In genomic region chr6:88140264-88140663, GRCm38 (mm10) we compare ENCODE assay signal across 10 mouse cellular contexts. TPM values are rescaled to one million over a fixed set of nuclear protein-coding genes. Genes with fewer than 3 reads are reported as not detected.
DNase-seq lines count a peak whose midpoint lies in the region; ATAC-seq and TF ChIP-seq lines count a peak whose summit lies in the region.
"Had no signal": no experiment of that assay in that cellular context is flagged by ENCODE, and none has a peak within 500 bp of the region (broad histone marks: within the 10 kb centered on the region; RNA-seq: fewer than 3 reads in every experiment).

No protein-coding gene starts in this region.

- no peaks in the 10 kb centered on the region for H3K9me3 ChIP-seq in hindbrain, postnatal 0 days (ENCODE audit: low read length)
- H3K9me3 ChIP-seq in hindbrain, embryonic 13.5 days, result no peaks in the 10 kb centered on the region
- H3K9me3 ChIP-seq in midbrain, postnatal 0 days (ENCODE audit: low read length), result no peaks in the 10 kb centered on the region
- H3K9me3 ChIP-seq: embryonic facial prominence, embryonic 12.5 days; limb, embryonic 15.5 days had no signal

- H3K36me3 ChIP-seq in hindbrain, postnatal 0 days (ENCODE audit: insufficient read depth, low read length), result no peaks in the 10 kb centered on the region
- no peaks in the 10 kb centered on the region for H3K36me3 ChIP-seq in hindbrain, embryonic 13.5 days
- H3K36me3 ChIP-seq in midbrain, postnatal 0 days (ENCODE audit: insufficient read depth, low read length), result no peaks in the 10 kb centered on the region
- H3K36me3 ChIP-seq: embryonic facial prominence, embryonic 12.5 days; limb, embryonic 15.5 days had no signal

- H3K27me3 ChIP-seq in hindbrain, postnatal 0 days (ENCODE audit: insufficient read depth, low read length), result no peaks in the 10 kb centered on the region
- H3K27me3 ChIP-seq in hindbrain, embryonic 13.5 days, result peaks cover 10% of the 10 kb centered on the region; the same call in 1 of the 2 replicates
- H3K27me3 ChIP-seq in midbrain, postnatal 0 days (ENCODE audit: insufficient read depth, low read length), result no peaks in the 10 kb centered on the region
- H3K27me3 ChIP-seq: embryonic facial prominence, embryonic 12.5 days; limb, embryonic 15.5 days had no signal

- H3K4me1 ChIP-seq in hindbrain, postnatal 0 days (ENCODE audit: insufficient read depth, low read length), result peaks cover 4% of the 10 kb centered on the region; the same call in 1 of the 2 replicates
- peaks cover 14% of the 10 kb centered on the region for H3K4me1 ChIP-seq in hindbrain, embryonic 13.5 days (replicated peaks)
- peaks cover 3% of the 10 kb centered on the region; the same call in 1 of the 2 replicates for H3K4me1 ChIP-seq in midbrain, postnatal 0 days (ENCODE audit: insufficient read depth, low read length)

- intact Hi-C loops in gastrocnemius, adult 2 months (cut with DNase I), result no loop called here

- ATAC-seq in hindbrain, postnatal 0 days, result peak; percentile 61; the same call in 1 of the 2 replicates
- no peak for ATAC-seq in hindbrain, embryonic 13.5 days (ENCODE audit: low FRiP score)
- ATAC-seq in midbrain, postnatal 0 days (ENCODE audit: low FRiP score), result no peak
- ATAC-seq in megakaryocyte-erythroid progenitor cell, adult 5-6 weeks (replicated peaks; ENCODE audit: low FRiP score, low TSS enrichment, poor library complexity, severe bottlenecking), result no peak
- ATAC-seq in monocyte, adult 5-6 weeks (replicated peaks; ENCODE audit: insufficient number of reproducible peaks, low FRiP score, low TSS enrichment, poor library complexity, severe bottlenecking), result no peak

- WGBS in hindbrain, postnatal 0 days, result 43% methylated on average over 8 of the region's 8 CpGs
- 68% methylated on average over 8 of the region's 8 CpGs for WGBS in hindbrain, embryonic 13.5 days
- WGBS in midbrain, postnatal 0 days, result 62% methylated on average over 8 of the region's 8 CpGs

- no peak overlapping the region for H3K9ac ChIP-seq in hindbrain, postnatal 0 days (replicated peaks; ENCODE audit: low read length)
- no peak overlapping the region for H3K9ac ChIP-seq in hindbrain, embryonic 13.5 days
- no peak overlapping the region for H3K9ac ChIP-seq in midbrain, postnatal 0 days (replicated peaks; ENCODE audit: low read length, poor library complexity, severe bottlenecking)
- H3K9ac ChIP-seq: embryonic facial prominence, embryonic 12.5 days; limb, embryonic 15.5 days had no signal

- no peak overlapping the region for H3K4me2 ChIP-seq in hindbrain, postnatal 0 days (ENCODE audit: low read depth, low read length)
- no peak overlapping the region for H3K4me2 ChIP-seq in hindbrain, embryonic 13.5 days
- no peak overlapping the region for H3K4me2 ChIP-seq in midbrain, postnatal 0 days (ENCODE audit: low read depth, low read length, poor library complexity, severe bottlenecking)
- H3K4me2 ChIP-seq: embryonic facial prominence, embryonic 12.5 days; limb, embryonic 15.5 days had no signal

- peak; percentile 88 for DNase-seq in hindbrain, postnatal 0 days (ENCODE audit: low spot score)
- DNase-seq in gastrocnemius, adult 2 months, result peak; percentile 82
- DNase-seq in layer of hippocampus, postnatal 14 days (ENCODE audit: low spot score in 2 of 2), result peak; percentile 82 to 94
- DNase-seq in midbrain, postnatal 0 days (ENCODE audit: low spot score), result peak; percentile 85
- no peak for DNase-seq in urinary bladder, adult 18-20 months (ENCODE audit: low spot score in 2 of 2)

- no peak overlapping the region for H3K27ac ChIP-seq in hindbrain, postnatal 0 days
- no peak overlapping the region for H3K27ac ChIP-seq in hindbrain, embryonic 13.5 days
- H3K27ac ChIP-seq in gastrocnemius, adult 2 months, result no peak overlapping the region
- H3K27ac ChIP-seq in midbrain, postnatal 0 days (ENCODE audit: low read depth, low read length), result no peak overlapping the region
- H3K27ac ChIP-seq: embryonic facial prominence, embryonic 12.5 days; limb, embryonic 15.5 days had no signal

- TF ChIP-seq CTCF in hindbrain, postnatal 0 days (IDR thresholded peaks at IDR 0.05; ENCODE audit: low read depth), result no peak
- no peak for TF ChIP-seq CTCF in gastrocnemius, adult 2 months (IDR thresholded peaks at IDR 0.05)
- no peak for TF ChIP-seq CTCF in midbrain, postnatal 0 days (IDR thresholded peaks at IDR 0.05)

- no peak overlapping the region for H3K4me3 ChIP-seq in hindbrain, postnatal 0 days (ENCODE audit: low read length)
- H3K4me3 ChIP-seq in hindbrain, embryonic 13.5 days, result no peak overlapping the region
- H3K4me3 ChIP-seq in gastrocnemius, adult 2 months, result no peak overlapping the region
- H3K4me3 ChIP-seq in midbrain, postnatal 0 days (ENCODE audit: low read depth, low read length), result no peak overlapping the region
- H3K4me3 ChIP-seq: embryonic facial prominence, embryonic 12.5 days; limb, embryonic 15.5 days had no signal

RNA-seq across cellular contexts. Expression of gene Gata2, which starts 53.4 kb away (rescaled TPM):
- 6.1 and 7.5 TPM in 2 replicates for total RNA-seq in hindbrain, postnatal 0 days (2014; rRNA removed)
- 17.9 and 19.7 TPM in 2 replicates for polyA plus RNA-seq in hindbrain, postnatal 0 days (2015; fragmentation: Nextera tagmentation; extraction: Ambion mirVana)
- 20.6 and 27.0 TPM in 2 replicates for polyA plus RNA-seq in hindbrain, embryonic 13.5 days (2015; fragmentation: Nextera tagmentation; extraction: Ambion mirVana)
- total RNA-seq in gastrocnemius, adult 2 months (2021), result 1 to 10 TPM; 4.4 to 9.9 TPM
- total RNA-seq in layer of hippocampus, postnatal 14 days (2021), result 1 to 10 TPM; 7.0 to 7.6 TPM
- total RNA-seq in midbrain, postnatal 0 days (2014; rRNA removed), result 9.2 and 19.3 TPM in 2 replicates
- polyA plus RNA-seq in midbrain, postnatal 0 days (2015; fragmentation: Nextera tagmentation; extraction: Ambion mirVana), result 17.2 and 18.5 TPM in 2 replicates
- 101 and 116 TPM in 2 replicates for total RNA-seq in megakaryocyte-erythroid progenitor cell, adult 5-6 weeks (2014; fragmentation: Nextera tagmentation)
- 37.4 and 48.8 TPM in 2 replicates for total RNA-seq in megakaryocyte-erythroid progenitor cell, adult 5-6 weeks (2017)
- total RNA-seq in monocyte, adult 5-6 weeks (2017), result 15.4 to 30.8 TPM (median 28.8 TPM) in 3 replicates

RNA-seq across cellular contexts. Expression of gene Rpn1, which starts 56.0 kb away (rescaled TPM):
- 225 and 245 TPM in 2 replicates for total RNA-seq in hindbrain, postnatal 0 days (2014; rRNA removed)
- 236 and 242 TPM in 2 replicates for polyA plus RNA-seq in hindbrain, postnatal 0 days (2015; fragmentation: Nextera tagmentation; extraction: Ambion mirVana)
- polyA plus RNA-seq in hindbrain, embryonic 13.5 days (2015; fragmentation: Nextera tagmentation; extraction: Ambion mirVana), result 284 and 286 TPM in 2 replicates
- total RNA-seq in gastrocnemius, adult 2 months (2021), result 10 to 100 TPM; 75.9 to 83.2 TPM
- 100 to 1,000 TPM; 143 to 166 TPM for total RNA-seq in layer of hippocampus, postnatal 14 days (2021)
- total RNA-seq in midbrain, postnatal 0 days (2014; rRNA removed), result 196 and 198 TPM in 2 replicates
- 252 and 261 TPM in 2 replicates for polyA plus RNA-seq in midbrain, postnatal 0 days (2015; fragmentation: Nextera tagmentation; extraction: Ambion mirVana)
- total RNA-seq in megakaryocyte-erythroid progenitor cell, adult 5-6 weeks (2014; fragmentation: Nextera tagmentation), result 123 and 137 TPM in 2 replicates
- 183 and 205 TPM in 2 replicates for total RNA-seq in megakaryocyte-erythroid progenitor cell, adult 5-6 weeks (2017)
- total RNA-seq in monocyte, adult 5-6 weeks (2017), result 66.8 to 91.7 TPM (median 77.6 TPM) in 3 replicates

Comparison
In these comparisons a context has a peak if more than half of its experiments do, and no peak if none do; other contexts are left out.
1. DNase-seq: peak in hindbrain, postnatal 0 days (single experiment), gastrocnemius, adult 2 months (single experiment), layer of hippocampus, postnatal 14 days (2 of 2) and midbrain, postnatal 0 days (single experiment); none in urinary bladder, adult 18-20 months (0 of 2).